Mouse (Mus musculus) hindbrain, embryonic 10.5 days (tissue): Measurements from ENCODE around the gene Myzap. TPM values are rescaled to one million over a fixed set of nuclear protein-coding genes. Genes with fewer than 3 reads are reported as not detected.
A peak's percentile ranks its signal among the peaks of the same experiment; 100 is the strongest.

Experiments
- DNase-seq: peaks from one replicate; pipeline ENCODE4 v3.0.0-alpha.2; 2017; ENCODE audit warnings: low spot score
- H3K27ac ChIP-seq: fragments of 300-500 bp; sonication (generic); 2 replicates; pipeline ENCODE4 v1.5.1; 2016; ENCODE audit warnings: mild to moderate bottlenecking, moderate library complexity
- H3K27me3 ChIP-seq: fragments of 300-500 bp; sonication (generic); 2 replicates; pipeline ENCODE4 v1.6.1; 2016; ENCODE audit warnings: mild to moderate bottlenecking; ENCODE audit not compliant: poor library complexity, insufficient read depth, severe bottlenecking
- H3K36me3 ChIP-seq: fragments of 300-500 bp; sonication (generic); 2 replicates; pipeline ENCODE4 v1.6.1; 2016; ENCODE audit warnings: mild to moderate bottlenecking, moderate library complexity
- H3K4me1 ChIP-seq: fragments of 300-500 bp; sonication (generic); replicated peaks from 2 replicates; pipeline ENCODE4 v1.6.1; 2016; ENCODE audit warnings: mild to moderate bottlenecking
- H3K4me3 ChIP-seq: fragments of 300-500 bp; sonication (generic); 2 replicates; pipeline ENCODE4 v1.5.1; 2016; ENCODE audit warnings: mild to moderate bottlenecking, moderate library complexity
- H3K9me3 ChIP-seq: fragments of 300-500 bp; sonication (generic); 2 replicates; pipeline ENCODE4 v1.6.1; 2016; ENCODE audit warnings: mild to moderate bottlenecking, moderate library complexity
- WGBS: fragments of 180-500 bp; shearing (Covaris S2); methylation state at CpG from one replicate; pipeline ENCODE4 v1.1.7; 2016; 5-methylcytosine and 5-hydroxymethylcytosine counted together
- polyA plus RNA-seq: library from polyadenylated mRNA; unstranded; fragments of >200 nt; fragmentation: Nextera tagmentation; extraction: Ambion mirVana; gene quantifications from 2 replicates; pipeline ENCODE4 v1.2.1, GENCODE M21; 2016

Myzap gene
- polyA plus RNA-seq, 1 experiment from 2014 or later: 4.4 TPM

- Histone ChIP-seq H3K4me1 (no peaks in the 10 kb centered on the region), H3K27me3 (no peaks in the 10 kb centered on the region), H3K4me3 (no peak overlapping the region), H3K9me3 (no peaks in the 10 kb centered on the region), H3K27ac (no peak overlapping the region), H3K36me3 (no peaks in the 10 kb centered on the region)
- 89% methylated on average over 4 of the region's 4 CpGs for WGBS
- no peak for DNase-seq
These were observed 68.3 kb downstream of the Myzap start for GRCm38 (mm10) chr9:71523901-71524300.

GRCm38 (mm10) chr9:71519836-71520235 is 72.3 kb downstream of the Myzap start:
- Histone ChIP-seq H3K27me3 (no peaks in the 10 kb centered on the region), H3K4me3 (no peak overlapping the region), H3K36me3 (no peaks in the 10 kb centered on the region), H3K27ac (no peak overlapping the region), H3K9me3 (no peaks in the 10 kb centered on the region), H3K4me1 (no peaks in the 10 kb centered on the region)
- WGBS: 75% methylated on average over 3 of the region's 3 CpGs
- DNase-seq: no peak

GRCm38 (mm10) chr9:71517487-71517886 is 74.7 kb downstream of the Myzap start:
- 89% methylated on average over 4 of the region's 4 CpGs for WGBS

GRCm38 (mm10) chr9:71515862-71516261 is 76.3 kb downstream of the Myzap start:
- Histone ChIP-seq H3K4me1 (no peaks in the 10 kb centered on the region), H3K4me3 (no peak overlapping the region), H3K9me3 (no peaks in the 10 kb centered on the region), H3K36me3 (no peaks in the 10 kb centered on the region), H3K27me3 (no peaks in the 10 kb centered on the region), H3K27ac (no peak overlapping the region)
- 90% methylated on average over 4 of the region's 4 CpGs for WGBS
- DNase-seq: no peak

More at GRCm38 (mm10) chr9:71517487-71517886, 74.7 kb downstream of the Myzap start:
- no peaks in the 10 kb centered on the region for H3K9me3 ChIP-seq
- H3K4me3 ChIP-seq: no peak overlapping the region
- H3K27me3 ChIP-seq: no peaks in the 10 kb centered on the region
- no peak overlapping the region for H3K27ac ChIP-seq
- DNase-seq: no peak
- no peaks in the 10 kb centered on the region for H3K4me1 ChIP-seq
- no peaks in the 10 kb centered on the region for H3K36me3 ChIP-seq

GRCm38 (mm10) chr9:71513566-71513965 is 78.6 kb downstream of the Myzap start:
- DNase-seq: no peak
- no peaks in the 10 kb centered on the region for H3K4me1 ChIP-seq
- WGBS: 83% methylated on average over 4 of the region's 4 CpGs
- H3K4me3 ChIP-seq: no peak overlapping the region
- no peak overlapping the region for H3K27ac ChIP-seq
- H3K9me3 ChIP-seq: no peaks in the 10 kb centered on the region
- no peaks in the 10 kb centered on the region for H3K36me3 ChIP-seq
- no peaks in the 10 kb centered on the region for H3K27me3 ChIP-seq

GRCm38 (mm10) chr9:71512899-71513298 is 79.3 kb downstream of the Myzap start:
- Histone ChIP-seq H3K27me3 (no peaks in the 10 kb centered on the region), H3K4me1 (no peaks in the 10 kb centered on the region), H3K4me3 (no peak overlapping the region), H3K36me3 (no peaks in the 10 kb centered on the region), H3K27ac (no peak overlapping the region), H3K9me3 (no peaks in the 10 kb centered on the region)
- DNase-seq: no peak
- 92% methylated on average over 10 of the region's 10 CpGs for WGBS

- Histone ChIP-seq H3K4me1 (peaks cover 6% of the 10 kb centered on the region; the same call in 1 of the 2 replicates), H3K36me3 (no peaks in the 10 kb centered on the region), H3K27ac (no peak overlapping the region), H3K27me3 (no peaks in the 10 kb centered on the region), H3K4me3 (no peak overlapping the region), H3K9me3 (no peaks in the 10 kb centered on the region)
- WGBS: 74% methylated on average over 10 of the region's 10 CpGs
- DNase-seq: no peak
These were observed 93.6 kb downstream of the Myzap start for GRCm38 (mm10) chr9:71498391-71499182.

GRCm38 (mm10) chr9:71496637-71497036 is 95.5 kb downstream of the Myzap start:
- WGBS: 45% methylated on average over 2 of the region's 2 CpGs
- H3K4me3 ChIP-seq: no peak overlapping the region
- H3K27me3 ChIP-seq: no peaks in the 10 kb centered on the region
- DNase-seq: no peak
- H3K27ac ChIP-seq: peak overlapping the region; percentile 40; the same call in 1 of the 2 replicates
- no peaks in the 10 kb centered on the region for H3K9me3 ChIP-seq
- no peaks in the 10 kb centered on the region for H3K36me3 ChIP-seq
- peaks cover 8% of the 10 kb centered on the region; the same call in 1 of the 2 replicates for H3K4me1 ChIP-seq

GRCm38 (mm10) chr9:71493771-71494170 is 98.4 kb downstream of the Myzap start:
- Histone ChIP-seq H3K27ac (peak overlapping the region; percentile 45; the same call in 1 of the 2 replicates), H3K4me3 (no peak overlapping the region), H3K27me3 (no peaks in the 10 kb centered on the region), H3K36me3 (no peaks in the 10 kb centered on the region), H3K9me3 (no peaks in the 10 kb centered on the region), H3K4me1 (peaks cover 20% of the 10 kb centered on the region)
- 67% methylated on average over 5 of the region's 5 CpGs for WGBS
- no peak for DNase-seq

- WGBS: 85% methylated on average over 15 of the region's 15 CpGs
- no peak for DNase-seq
- H3K9me3 ChIP-seq: no peaks in the 10 kb centered on the region
- peaks cover 20% of the 10 kb centered on the region for H3K4me1 ChIP-seq
- H3K4me3 ChIP-seq: no peak overlapping the region
- H3K27me3 ChIP-seq: peaks cover 7% of the 10 kb centered on the region; the same call in 1 of the 2 replicates
- no peaks in the 10 kb centered on the region for H3K36me3 ChIP-seq
- peak overlapping the region; percentile 45; the same call in 1 of the 2 replicates for H3K27ac ChIP-seq
These were observed 99.7 kb downstream of the Myzap start for GRCm38 (mm10) chr9:71492296-71493025.

GRCm38 (mm10) chr9:71490076-71490475 is 102.1 kb downstream of the Myzap start:
- H3K36me3 ChIP-seq: no peaks in the 10 kb centered on the region
- WGBS: 36% methylated on average over 3 of the region's 3 CpGs
- H3K4me3 ChIP-seq: no peak overlapping the region
- DNase-seq: no peak
- H3K27me3 ChIP-seq: peaks cover 7% of the 10 kb centered on the region; the same call in 1 of the 2 replicates
- H3K9me3 ChIP-seq: no peaks in the 10 kb centered on the region
- H3K4me1 ChIP-seq: peaks cover 20% of the 10 kb centered on the region
- peak overlapping the region; percentile 80 for H3K27ac ChIP-seq

- no peak for DNase-seq
- H3K4me3 ChIP-seq: peak overlapping the region; percentile 97
- peak overlapping the region; percentile 100 for H3K27ac ChIP-seq
- peaks cover 30% of the 10 kb centered on the region for H3K36me3 ChIP-seq
- H3K27me3 ChIP-seq: peaks cover 7% of the 10 kb centered on the region; the same call in 1 of the 2 replicates
- 45% methylated on average over 7 of the region's 7 CpGs for WGBS
- H3K9me3 ChIP-seq: no peaks in the 10 kb centered on the region
- H3K4me1 ChIP-seq: peaks cover 25% of the 10 kb centered on the region
These were observed 106.0 kb downstream of the Myzap start for GRCm38 (mm10) chr9:71486127-71486526.
